Comparison of ENCODE assay signal across 32 mouse cellular contexts in the genomic region with DNA sequence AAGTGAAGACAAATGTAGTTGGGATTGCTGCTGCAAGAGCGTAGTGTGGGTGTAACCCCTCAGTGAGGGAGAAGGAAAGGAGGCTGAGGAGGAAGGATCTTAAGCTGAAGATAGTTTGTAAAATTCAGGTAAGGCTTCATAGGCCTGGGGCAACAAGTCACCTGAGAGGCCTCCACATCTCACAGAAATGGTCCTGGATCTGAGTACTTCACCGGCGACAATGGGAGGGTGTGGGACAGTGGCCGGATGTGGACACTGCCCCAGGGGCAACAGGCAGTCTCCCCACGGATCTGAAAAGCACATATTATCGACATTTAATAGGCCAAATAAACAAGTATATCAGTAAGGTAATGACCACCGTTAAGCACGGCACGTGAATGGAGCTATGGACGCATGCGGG. TPM values are rescaled to one million over a fixed set of nuclear protein-coding genes. Genes with fewer than 3 reads are reported as not detected.
"Had no signal": no experiment of that assay in that cellular context is flagged by ENCODE, and none has a peak within 500 bp of the region (broad histone marks: within the 10 kb centered on the region; RNA-seq: fewer than 3 reads in every experiment).

No protein-coding gene starts in this region.

- H3K4me3 ChIP-seq: embryonic facial prominence, embryonic 10.5 days; embryonic facial prominence, embryonic 12.5 days; embryonic facial prominence, embryonic 13.5 days; embryonic facial prominence, embryonic 15.5 days; erythroblast, embryonic 14.5 days; forebrain, embryonic 10.5 days; forebrain, embryonic 12.5 days; forebrain, embryonic 13.5 days; forebrain, embryonic 15.5 days; gastrocnemius, adult 2 months; heart, adult 2 months had no signal

- H3K27me3 ChIP-seq: embryonic facial prominence, embryonic 12.5 days; embryonic facial prominence, embryonic 13.5 days; embryonic facial prominence, embryonic 15.5 days; forebrain, embryonic 12.5 days; forebrain, embryonic 13.5 days; forebrain, embryonic 15.5 days had no signal

- H3K27ac ChIP-seq: embryonic facial prominence, embryonic 10.5 days; embryonic facial prominence, embryonic 12.5 days; embryonic facial prominence, embryonic 13.5 days; embryonic facial prominence, embryonic 15.5 days; forebrain, embryonic 10.5 days; forebrain, embryonic 12.5 days; forebrain, embryonic 13.5 days; forebrain, embryonic 15.5 days; gastrocnemius, adult 2 months; heart, adult 2 months had no signal

- H3K9me3 ChIP-seq: embryonic facial prominence, embryonic 10.5 days; embryonic facial prominence, embryonic 12.5 days; embryonic facial prominence, embryonic 15.5 days; forebrain, embryonic 10.5 days; forebrain, embryonic 12.5 days; forebrain, embryonic 13.5 days; forebrain, embryonic 15.5 days had no signal

- ATAC-seq: forebrain, embryonic 13.5 days; forebrain, embryonic 14.5 days; forebrain, embryonic 15.5 days; forebrain, embryonic 16.5 days; forebrain, postnatal 0 days had no signal

- H3K4me1 ChIP-seq: embryonic facial prominence, embryonic 10.5 days; embryonic facial prominence, embryonic 12.5 days; embryonic facial prominence, embryonic 13.5 days; embryonic facial prominence, embryonic 15.5 days; forebrain, embryonic 10.5 days; forebrain, embryonic 12.5 days; forebrain, embryonic 13.5 days; forebrain, embryonic 15.5 days had no signal

- H3K4me2 ChIP-seq: embryonic facial prominence, embryonic 12.5 days; embryonic facial prominence, embryonic 13.5 days; embryonic facial prominence, embryonic 15.5 days; forebrain, embryonic 12.5 days; forebrain, embryonic 13.5 days; forebrain, embryonic 15.5 days had no signal

- H3K9ac ChIP-seq: embryonic facial prominence, embryonic 12.5 days; embryonic facial prominence, embryonic 13.5 days; embryonic facial prominence, embryonic 15.5 days; forebrain, embryonic 12.5 days; forebrain, embryonic 13.5 days; forebrain, embryonic 15.5 days; forebrain, postnatal 0 days had no signal

- DNase-seq: cerebellum, adult 18-20 months; cerebellum, adult 2 months; cerebellum, adult 8-10 months; cerebellum, adult 9-10 months; cerebellum, adult 9-11 months; cerebellum, postnatal 10 days; cerebellum, postnatal 14 days; cerebellum, postnatal 25 days; cerebellum, postnatal 36 days; embryo, embryonic 11 days; forebrain, postnatal 0 days; gastrocnemius, adult 2 months; gastrocnemius, postnatal 10 days; gastrocnemius, postnatal 14 days; gastrocnemius, postnatal 25 days; gastrocnemius, postnatal 36 days; heart, adult 2 months had no signal

RNA-seq across cellular contexts. Expression of a gene that starts 9.2 kb away (rescaled TPM):
- total RNA-seq: common myeloid progenitor, adult 5-6 weeks; gastrocnemius, adult 18-20 months; gastrocnemius, adult 2 months; gastrocnemius, postnatal 25 days; gastrocnemius, postnatal 36 days; granulocyte monocyte progenitor cell, adult 5-6 weeks had no signal
- polyA plus RNA-seq: erythroblast, embryonic 14.5 days; heart, adult 2 months had no signal

RNA-seq across cellular contexts. Expression of a gene that starts 50.4 kb away (rescaled TPM):
- total RNA-seq: common myeloid progenitor, adult 5-6 weeks; forebrain, postnatal 0 days; gastrocnemius, adult 18-20 months; granulocyte monocyte progenitor cell, adult 5-6 weeks had no signal
- polyA plus RNA-seq: cerebellum, adult 2 months; erythroblast, embryonic 14.5 days; gonadal fat pad, adult 2 months; heart, adult 2 months had no signal
